Mouse (Mus musculus) myocyte (in vitro differentiated cells): ENCODE data around the gene Ezh1.

Experiments used
- CEBPB ChIP-seq: IDR thresholded peaks from 2 replicates; pipeline ENCODE4 v1.6.1; 2011; ENCODE audit warnings: mild to moderate bottlenecking, moderate library complexity; ENCODE audit not compliant: poor library complexity, insufficient read depth, severe bottlenecking
- E2F4 ChIP-seq: IDR thresholded peaks from one replicate; pipeline ENCODE4 v1.6.1; 2011; ENCODE audit warnings: mild to moderate bottlenecking, control low read depth, moderate library complexity; ENCODE audit not compliant: insufficient read depth
- MAX ChIP-seq: IDR thresholded peaks from one replicate; pipeline ENCODE4 v1.6.1; 2011; ENCODE audit warnings: low read depth, mild to moderate bottlenecking, control low read depth
- MYOD1 ChIP-seq, 3 experiments: IDR thresholded peaks; one replicate each; pipeline ENCODE4 v1.6.1; 2011; ENCODE audit warnings: control low read depth in 2 of 3, low read depth in 2 of 3, mild to moderate bottlenecking in 2 of 3, moderate library complexity in 1 of 3; ENCODE audit not compliant: insufficient read length in 2 of 3, control insufficient read depth in 1 of 3
- MYOG ChIP-seq, 3 experiments: IDR thresholded peaks; one replicate each; pipeline ENCODE4 v1.6.1; 2011; ENCODE audit warnings: control low read depth in 2 of 3, low read depth in 2 of 3, mild to moderate bottlenecking in 2 of 3; ENCODE audit not compliant: insufficient read length in 2 of 3, control insufficient read depth in 1 of 3, insufficient read depth in 1 of 3
- POLR2A ChIP-seq: IDR thresholded peaks from one replicate; pipeline ENCODE4 v1.6.1; 2011; ENCODE audit warnings: low read depth, mild to moderate bottlenecking, control low read depth, moderate library complexity; ENCODE audit not compliant: insufficient read length
- POLR2AphosphoS2 ChIP-seq: IDR thresholded peaks from one replicate; pipeline ENCODE4 v1.6.1; 2011; ENCODE audit warnings: low read depth, control low read depth; ENCODE audit not compliant: insufficient read length
- REST ChIP-seq: IDR thresholded peaks from one replicate; pipeline ENCODE4 v1.6.1; 2011; ENCODE audit warnings: mild to moderate bottlenecking, control low read depth, moderate library complexity; ENCODE audit not compliant: insufficient read depth, insufficient read length
- SRF ChIP-seq: IDR thresholded peaks from one replicate; pipeline ENCODE4 v1.6.1; 2011; ENCODE audit warnings: low read depth; ENCODE audit not compliant: control insufficient read depth, insufficient read length
- TCF12 ChIP-seq: IDR thresholded peaks from one replicate; pipeline ENCODE4 v1.6.1; 2011; ENCODE audit warnings: mild to moderate bottlenecking, control low read depth; ENCODE audit not compliant: poor library complexity, insufficient read depth, severe bottlenecking
- TCF3 ChIP-seq: IDR thresholded peaks from one replicate; pipeline ENCODE4 v1.6.1; 2011; ENCODE audit warnings: low read depth, control low read depth; ENCODE audit not compliant: insufficient read length
- USF1 ChIP-seq: IDR thresholded peaks from one replicate; pipeline ENCODE4 v1.6.1; 2011; ENCODE audit warnings: low read depth, mild to moderate bottlenecking, control low read depth, moderate library complexity

DNA sequence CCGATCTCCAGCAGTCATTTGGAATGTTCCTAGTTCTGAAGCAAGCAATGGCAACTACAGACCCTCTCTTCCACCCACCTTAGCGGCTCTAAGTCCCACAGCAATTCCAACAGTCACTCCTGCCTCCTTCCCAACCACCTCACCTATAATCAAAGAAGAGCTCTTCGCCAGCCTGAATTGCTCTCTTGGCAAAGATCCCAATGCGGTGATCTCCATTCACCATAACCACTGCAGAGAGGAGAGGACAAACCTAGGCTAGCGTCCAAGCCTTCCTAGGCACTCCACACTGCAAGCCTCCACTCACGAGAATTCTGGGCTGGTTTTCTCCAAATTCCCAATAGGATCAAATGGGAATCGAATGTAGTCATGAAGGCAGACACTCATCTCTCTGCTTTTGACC lies 33.2 kb downstream of the Ezh1 start:
- TF ChIP-seq POLR2AphosphoS2 (no peak), MAX (no peak), POLR2A (no peak), CEBPB (no peak), MYOD1 (IDR thresholded peaks at IDR 0.05; ENCODE audit: control insufficient read depth in 1 of 3, insufficient read length in 2 of 3, low read depth in 2 of 3) (no peak), USF1 (no peak), SRF (no peak), TCF12 (no peak), E2F4 (no peak), MYOG (IDR thresholded peaks at IDR 0.05; ENCODE audit: control insufficient read depth in 1 of 3, insufficient read depth in 1 of 3, insufficient read length in 2 of 3, low read depth in 2 of 3) (no peak), TCF3 (no peak), REST (no peak)
